Mouse (Mus musculus): ENCODE data around the gene Cfap58.

Gene Cfap58

DNA sequence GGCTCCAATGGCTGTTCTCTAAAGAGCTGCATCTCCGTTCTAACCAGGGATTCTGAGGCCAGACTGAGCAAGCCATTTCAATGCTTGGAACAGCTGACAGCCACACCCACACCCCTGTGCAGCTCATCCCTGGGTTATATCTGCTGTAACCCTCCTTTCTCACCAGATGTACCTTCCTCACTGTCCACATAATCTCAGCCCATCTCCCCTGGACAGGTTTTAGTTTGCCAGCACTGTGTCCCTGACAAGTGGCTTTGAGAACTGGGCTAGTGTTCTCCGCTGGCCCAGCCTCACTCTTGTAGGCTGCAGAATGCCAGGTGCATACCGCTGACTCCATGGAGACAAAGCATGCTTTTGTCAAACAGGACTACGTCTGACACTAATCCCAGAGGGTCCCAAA, 20.1 kb upstream of the Cfap58 start:
- DNase-seq (ENCODE audit: low spot score): no peak

DNA sequence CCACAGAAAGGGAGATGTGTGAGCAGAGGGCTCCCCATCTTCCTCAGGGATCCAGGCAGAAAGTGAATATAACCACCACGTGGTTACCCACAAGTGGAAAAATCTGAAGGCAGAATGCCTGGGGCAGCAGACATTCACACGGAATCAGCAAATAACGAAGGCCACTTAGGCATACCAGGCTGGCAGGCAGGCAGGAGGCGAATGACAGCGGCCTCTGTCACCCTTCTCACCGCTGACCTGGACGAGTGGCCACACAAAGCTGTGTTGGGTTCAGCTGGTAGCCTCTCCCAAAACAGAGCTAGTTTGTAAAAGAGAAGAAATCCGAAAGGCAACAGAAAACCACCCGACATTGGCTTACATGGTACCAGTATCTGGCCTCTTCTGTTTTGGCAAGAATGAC, 19.5 kb upstream of the Cfap58 start:
- no peak for DNase-seq (ENCODE audit: low spot score)

DNA sequence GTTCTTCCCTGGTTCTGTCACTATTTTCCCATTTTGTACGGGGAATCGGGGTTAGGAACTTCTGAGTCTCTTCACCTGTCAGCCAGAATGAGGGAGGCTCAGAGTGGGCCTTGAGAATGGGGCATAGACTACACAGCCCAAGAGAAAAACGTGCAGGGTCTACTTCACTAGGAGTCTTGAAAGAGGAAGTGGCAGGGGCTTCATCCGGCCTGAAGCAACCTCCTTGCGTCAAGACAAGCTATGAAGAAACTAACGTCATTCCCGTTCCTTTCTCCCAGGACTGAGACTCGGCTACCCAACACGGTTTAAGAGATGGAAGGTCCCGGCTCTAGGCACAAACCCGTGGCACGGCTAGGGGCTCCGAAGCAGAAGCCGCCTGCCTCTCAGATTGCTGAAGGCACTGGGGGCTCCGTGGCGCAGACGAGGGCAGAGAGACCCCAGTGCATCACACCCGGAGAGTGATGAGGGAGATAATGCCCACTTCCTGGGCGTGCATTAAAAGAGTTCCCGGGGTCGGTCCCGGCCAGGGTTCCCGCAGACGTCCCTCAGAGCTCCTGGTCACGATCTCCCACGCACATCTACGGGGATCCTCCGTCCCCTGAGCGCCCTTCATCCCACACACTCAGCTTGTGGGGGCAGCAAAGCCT, 18.9 kb upstream of the Cfap58 start:
- DNase-seq (ENCODE audit: low spot score): peak; percentile 23

DNA sequence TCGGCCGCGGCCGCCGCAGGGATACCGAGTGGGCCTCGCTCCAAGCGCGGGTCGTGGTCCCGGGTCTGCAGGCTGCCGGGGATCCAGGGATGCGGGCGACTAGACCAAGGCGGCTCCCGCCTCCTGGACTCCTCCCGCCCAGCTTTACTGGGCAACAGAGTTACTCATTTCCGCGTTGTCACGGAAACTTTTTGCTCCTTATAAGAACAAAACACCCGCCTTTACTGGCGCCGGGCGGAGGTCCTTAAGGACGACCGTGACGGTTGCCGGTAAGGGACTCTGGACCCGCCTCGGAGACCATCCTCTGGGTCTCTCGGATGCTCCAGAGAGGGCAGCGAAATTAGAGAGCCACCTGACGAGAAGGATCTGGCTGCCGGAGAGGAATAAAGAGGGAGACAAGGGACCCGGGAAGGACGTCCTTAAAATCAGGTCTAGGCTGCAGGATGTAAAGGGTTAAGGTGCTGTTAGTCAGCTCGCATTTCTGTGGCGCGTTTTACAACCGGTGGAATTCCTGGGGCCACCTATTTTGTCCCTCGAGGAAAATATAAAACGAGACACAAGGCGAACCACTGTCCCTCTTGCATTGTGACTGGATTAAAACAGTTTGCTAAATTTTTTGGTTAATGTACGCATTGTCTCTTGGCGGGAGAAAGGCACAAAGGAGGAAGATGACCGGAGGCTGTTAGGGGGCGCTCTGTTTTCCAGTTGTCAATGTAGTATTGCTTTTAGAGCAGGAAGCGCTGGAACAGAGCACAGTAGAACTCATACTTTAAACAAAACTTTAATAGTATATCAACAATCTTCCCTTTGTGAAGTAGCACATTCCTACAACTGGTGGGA, 18.1 kb upstream of the Cfap58 start, which contains the start of the genes Cfap43 and Itprip:
Gene Cfap43 (minus strand): TSS at position 162 of the 840 bp plus-strand sequence.
Gene Itprip (minus strand): TSS at position 174 of the 840 bp plus-strand sequence.
- peak; percentile 74 for DNase-seq (ENCODE audit: low spot score)

DNA sequence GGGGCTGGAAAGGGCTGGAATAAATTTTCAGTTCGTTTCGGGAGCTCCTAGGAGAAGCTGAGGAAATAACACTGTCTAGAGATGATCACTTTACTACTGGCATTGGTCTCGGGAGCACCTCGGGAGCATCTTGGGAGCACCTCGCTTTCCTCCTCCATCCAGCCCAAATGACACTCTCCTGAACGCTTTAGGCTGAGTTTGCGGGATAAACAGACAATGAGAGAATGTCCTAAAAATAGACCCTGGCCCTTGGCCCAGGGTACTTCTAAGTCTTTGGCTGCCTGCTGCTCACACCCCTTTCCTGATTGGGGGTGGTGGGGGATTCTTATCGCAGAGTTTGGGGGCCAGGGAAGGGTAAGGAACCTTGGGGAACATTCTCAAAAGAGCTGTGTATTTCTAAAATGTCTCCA, 17.5 kb upstream of the Cfap58 start:
- no peak for DNase-seq (ENCODE audit: low spot score)

DNA sequence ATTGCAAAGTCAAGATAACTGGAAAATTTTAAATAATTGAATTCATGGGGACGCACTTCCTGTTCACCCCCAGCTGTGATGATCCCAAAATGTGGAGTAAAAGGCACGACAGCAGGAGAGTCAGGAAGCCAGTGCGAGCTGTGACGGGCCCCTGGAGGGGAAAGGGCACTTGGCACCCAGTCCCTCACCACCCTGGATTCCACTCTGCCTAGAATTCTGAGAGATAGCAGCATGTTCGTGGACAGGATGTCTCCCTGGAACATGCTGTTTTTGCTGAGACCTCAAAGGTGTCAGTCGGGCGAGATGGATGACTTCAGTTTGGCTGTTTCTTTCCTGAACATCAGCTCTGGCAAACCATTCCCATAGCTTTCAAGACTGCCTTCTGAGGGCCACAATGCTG, 11.7 kb upstream of the Cfap58 start:
- DNase-seq (ENCODE audit: low spot score): no peak

DNA sequence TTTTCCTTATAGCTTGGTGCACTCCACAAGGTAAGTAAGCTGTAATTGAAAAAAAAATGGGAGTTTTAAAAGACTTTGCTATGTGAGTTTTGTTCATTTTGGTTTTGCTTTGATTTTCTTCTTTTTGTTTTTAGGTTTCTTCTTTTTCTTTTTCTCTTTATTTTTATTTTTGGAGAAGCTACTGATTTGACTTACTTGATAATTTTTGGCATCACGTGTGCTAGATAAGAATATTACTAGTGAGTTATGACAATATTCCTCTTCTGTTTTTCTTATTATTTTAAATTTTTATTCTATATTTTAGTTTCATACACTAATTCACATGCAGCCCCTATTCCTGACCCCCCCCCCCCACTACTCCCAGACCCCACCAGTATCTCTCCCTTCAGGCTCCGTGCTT, 10.4 kb upstream of the Cfap58 start:
- no peak for DNase-seq (ENCODE audit: low spot score)

DNA sequence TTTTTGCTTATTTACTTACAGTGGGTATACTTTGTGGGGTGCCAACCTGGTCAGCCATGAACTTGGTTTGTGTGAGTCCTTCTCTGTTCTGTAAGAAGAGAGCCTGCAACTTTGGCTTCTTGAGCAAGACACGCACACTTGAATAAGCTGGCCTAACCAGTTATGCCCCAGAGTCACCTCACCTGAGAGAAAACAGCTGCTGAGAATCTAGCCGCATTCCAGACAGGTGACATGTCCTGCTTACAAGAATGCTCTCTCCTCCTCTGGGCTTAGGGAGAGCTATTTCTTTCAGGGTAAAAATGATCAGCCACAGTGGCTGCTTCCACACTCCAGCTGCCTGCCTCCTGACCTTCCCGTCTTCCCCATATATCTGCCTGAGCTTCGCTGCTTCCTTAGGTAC, 8.4 kb upstream of the Cfap58 start:
- no peak for DNase-seq (ENCODE audit: low spot score)

DNA sequence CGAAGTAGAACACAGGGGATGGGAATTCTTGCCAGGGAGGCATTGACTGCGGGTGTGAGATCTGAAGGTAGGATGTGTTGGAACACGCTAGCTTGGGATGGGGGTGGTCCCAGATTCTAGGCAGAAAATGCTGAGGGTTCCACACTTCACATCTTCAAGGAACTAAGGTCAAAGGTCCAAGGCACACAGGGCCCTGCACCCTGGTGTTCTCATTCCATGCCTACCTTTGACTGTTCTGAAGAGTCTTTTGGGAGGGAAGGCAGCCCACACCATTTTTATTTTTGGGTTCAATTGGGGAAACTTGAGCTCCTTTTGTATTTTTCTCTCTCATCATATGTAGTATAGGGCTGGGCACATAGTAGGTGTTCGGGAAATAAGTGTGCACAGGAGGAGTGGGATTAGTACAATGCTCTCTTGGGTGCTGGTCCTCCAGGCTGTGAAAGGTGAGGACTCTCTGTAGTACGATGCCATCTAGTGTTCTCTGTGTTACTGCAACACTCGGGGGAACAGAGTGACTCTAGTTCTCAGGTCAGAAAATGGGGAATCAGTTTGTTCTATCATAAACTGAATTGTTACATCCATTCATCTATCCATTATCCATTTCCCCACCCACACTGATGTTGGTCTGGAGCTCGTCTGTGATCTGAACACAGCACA, 5.4 kb upstream of the Cfap58 start:
- no peak for DNase-seq (ENCODE audit: low spot score)

DNA sequence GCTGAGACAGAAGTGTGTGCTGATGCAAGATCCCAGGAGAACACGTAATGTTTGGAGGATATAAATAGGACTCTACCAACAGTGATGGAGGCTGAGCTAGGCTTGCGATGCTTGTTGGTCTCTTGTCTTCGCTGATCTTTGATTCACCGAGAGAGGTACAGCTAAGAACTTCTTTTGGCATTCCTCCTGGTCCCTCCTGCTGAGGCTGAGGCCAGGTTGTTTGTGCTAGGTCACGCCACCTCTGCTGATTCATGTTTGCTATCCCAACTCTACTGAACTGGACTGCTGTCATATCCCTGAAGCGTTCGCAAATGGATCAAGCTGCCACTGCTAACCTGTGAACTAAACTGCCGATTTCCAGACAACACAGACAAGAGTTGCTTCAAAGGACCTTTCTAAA, 3.3 kb upstream of the Cfap58 start:
- DNase-seq (ENCODE audit: low spot score): no peak

DNA sequence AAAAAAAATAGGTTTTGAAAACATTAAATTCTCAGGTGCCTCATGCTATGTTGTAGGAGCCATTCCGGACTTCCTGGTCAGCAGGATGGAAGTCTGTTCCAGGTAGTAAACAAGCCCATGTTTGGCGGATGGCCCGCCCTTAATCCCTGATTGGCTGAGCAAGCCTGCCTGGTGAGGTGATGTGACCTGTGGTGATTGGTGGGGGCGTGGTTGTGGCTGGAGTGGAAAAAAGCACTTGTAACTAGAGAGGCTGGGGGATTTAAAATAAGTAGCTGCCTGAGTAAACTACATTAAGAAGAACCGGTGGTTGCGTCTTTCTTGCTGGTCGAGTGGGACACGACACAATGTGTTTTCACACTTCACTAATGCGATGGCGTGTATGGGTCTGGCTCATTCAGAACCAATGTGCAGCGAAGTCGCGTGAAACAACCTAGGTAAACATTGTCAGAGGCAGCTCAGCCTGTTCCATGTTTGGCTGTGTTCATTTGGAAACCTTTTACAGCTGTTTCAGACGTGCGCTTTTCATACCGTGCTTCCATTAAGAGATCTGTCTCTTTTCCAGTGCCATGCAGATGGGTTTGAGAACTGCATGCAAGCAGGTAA, 2.7 kb upstream of the Cfap58 start:
- DNase-seq (ENCODE audit: low spot score): no peak

DNA sequence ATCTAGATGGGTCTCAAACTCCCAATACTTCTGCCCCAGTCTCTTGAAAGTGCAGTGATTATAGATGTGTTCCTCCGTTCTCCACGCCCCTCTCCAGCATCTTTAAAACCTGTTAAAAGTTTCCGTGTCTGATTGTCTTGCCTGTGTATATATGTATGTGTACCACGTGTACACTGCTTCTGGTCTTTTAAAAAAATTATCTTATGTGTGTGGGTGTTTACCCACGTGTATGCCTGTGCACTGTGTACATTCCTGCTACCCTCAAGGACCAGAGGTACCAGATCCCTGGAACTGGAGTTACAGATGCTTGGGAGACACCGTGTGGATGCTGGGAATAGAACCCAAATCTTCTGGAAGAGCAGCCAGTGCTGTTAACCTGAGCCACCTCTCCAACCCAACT, 1.9 kb upstream of the Cfap58 start:
- DNase-seq (ENCODE audit: low spot score): no peak

DNA sequence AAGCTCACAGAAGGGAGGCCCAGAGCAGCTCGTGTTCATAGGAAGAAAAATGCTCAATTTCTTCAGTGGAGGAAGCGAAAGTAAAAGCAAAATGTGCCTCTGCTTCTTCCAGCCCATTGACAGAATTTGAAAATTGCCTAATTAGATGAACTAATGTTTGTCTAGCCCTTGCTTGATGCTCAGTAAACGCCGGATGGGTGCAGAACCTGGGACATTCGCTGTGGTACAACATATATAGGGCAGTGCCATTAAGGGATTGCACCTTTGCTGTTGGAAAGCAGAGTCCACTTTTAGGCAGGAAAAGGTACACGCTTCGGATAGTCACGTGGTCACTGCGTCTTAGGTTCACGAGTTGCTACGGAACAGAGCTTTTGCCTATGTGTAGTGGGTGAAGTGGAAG, 985 bp upstream of the Cfap58 start:
- DNase-seq (ENCODE audit: low spot score): no peak

DNA sequence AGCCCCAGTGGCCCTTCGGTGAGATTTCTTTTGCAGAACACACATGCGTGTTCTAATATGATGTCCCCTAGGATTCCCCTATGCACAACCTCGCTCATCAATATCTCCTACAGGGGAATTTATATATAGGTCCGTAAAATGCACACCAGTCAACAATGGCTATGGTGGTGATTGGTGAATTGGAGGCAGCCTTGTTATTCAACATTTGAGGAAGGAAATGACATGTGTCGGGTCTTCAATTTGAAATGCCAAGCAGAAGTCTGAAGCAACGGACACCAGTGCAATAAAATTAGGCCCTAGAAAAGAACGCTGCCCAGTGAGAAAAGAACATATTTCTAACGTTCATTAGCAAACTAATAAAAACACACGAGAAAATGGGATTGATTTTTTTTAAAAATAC, 537 bp upstream of the Cfap58 start:
- no peak for DNase-seq (ENCODE audit: low spot score)

DNA sequence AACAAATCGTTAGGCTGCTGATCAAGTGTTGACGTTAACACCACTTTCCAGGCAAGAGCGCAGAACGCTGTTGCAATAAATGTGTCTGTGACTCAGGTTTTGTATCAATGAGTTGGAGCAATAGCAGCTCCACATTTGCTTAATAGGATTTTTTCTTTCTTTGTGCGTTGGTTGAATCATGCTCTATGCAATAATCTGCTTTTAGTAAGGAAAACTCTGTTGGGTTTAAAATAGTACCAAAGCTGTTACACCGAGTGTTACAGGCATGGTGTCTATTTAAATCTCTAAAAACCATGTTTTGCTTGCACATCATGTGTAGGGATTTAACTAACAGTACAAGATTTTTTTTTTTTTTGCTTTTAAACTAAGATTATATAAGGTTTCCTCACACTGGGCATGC, 1.9 kb downstream of the Cfap58 start:
- no peak for DNase-seq (ENCODE audit: low spot score)

DNA sequence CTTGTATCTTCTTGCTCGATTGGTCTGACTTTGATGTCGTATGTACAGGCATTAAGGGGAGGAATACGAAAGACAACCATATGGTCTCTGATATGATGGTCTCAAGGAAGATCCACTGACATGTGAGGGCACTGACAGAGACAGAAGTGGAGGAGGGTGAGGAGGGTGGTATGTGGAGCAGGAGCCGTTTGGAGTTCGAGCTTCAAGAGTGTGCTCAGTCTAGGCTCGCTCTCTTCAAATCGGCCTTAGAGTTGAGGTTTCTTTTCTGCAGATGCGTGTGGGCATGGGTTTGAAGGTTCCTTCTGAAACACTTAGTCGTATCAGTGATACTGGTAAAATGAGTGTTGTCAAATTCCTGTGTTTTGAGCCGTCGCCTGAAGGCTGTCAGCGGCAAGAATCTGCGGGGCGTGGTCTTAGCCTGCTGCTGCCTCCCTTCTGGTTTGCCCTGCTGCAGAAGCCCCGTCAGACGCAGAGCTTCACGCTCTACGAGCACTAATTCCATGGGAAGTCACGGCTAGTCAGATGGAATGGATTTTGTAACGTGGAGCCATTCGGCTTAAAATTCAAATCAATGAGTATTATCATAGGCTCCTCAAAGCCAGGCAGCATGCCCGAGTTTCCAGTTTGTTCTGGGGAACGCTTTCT, 9.5 kb downstream of the Cfap58 start:
- DNase-seq (ENCODE audit: low spot score): no peak

DNA sequence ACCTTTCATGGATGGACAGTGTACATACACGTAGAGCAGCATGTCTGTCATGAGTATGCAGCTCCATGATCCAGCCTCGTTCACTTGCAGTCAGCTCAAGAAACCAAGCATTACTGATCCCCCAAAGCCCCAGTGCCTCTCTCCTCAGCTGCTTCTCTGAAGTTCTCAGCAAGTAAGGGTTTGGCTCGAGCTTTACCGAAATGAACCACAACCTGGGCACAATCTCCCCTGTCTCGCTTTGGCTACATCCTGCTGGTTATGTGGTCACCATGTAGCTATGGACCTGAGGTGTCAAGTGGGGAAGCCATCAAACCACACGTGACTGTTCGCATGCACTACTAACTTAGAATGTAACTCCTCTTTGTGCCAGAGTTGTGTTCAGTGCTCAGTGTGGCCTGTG, 13.5 kb downstream of the Cfap58 start:
- no peak for DNase-seq (ENCODE audit: low spot score)

DNA sequence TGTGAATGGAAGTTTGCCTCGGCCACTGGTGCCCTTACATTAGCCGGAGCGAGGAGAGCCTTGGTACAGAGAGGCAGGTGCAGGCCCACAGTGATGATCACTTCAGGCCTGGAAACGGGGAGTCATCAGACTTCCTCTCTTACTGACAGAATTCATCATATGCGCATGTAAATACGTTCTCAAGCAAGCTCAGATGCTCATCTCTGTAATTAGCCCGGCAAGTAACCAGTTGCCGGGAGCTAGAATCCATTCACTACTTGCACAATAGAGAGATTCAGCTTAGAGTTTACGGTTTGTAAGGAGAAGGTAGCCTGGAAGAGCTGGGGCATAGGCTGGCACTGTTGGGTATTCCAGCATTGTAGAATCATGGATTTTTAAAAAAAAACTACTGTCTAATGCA, 15.7 kb downstream of the Cfap58 start:
- DNase-seq (ENCODE audit: low spot score): no peak

DNA sequence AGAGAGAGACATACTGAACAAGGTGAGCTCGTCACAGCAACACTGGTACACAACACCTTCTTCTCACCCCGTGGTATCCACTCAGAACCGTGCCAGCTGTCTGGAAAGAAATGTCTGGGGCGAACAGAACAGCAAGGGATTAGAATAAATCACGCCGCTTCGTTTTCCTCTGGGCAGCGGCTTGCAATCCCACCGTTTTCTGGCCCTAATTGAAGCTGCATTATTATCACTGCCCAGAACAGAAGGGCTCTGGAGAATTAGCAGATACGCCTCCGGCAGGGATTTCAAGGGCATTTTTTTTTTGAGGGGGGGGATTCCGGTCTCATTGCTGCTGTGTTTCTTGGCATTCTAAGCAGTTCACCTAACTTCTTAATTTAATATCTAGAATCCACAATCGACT, 20.7 kb downstream of the Cfap58 start:
- no peak for DNase-seq (ENCODE audit: low spot score)

DNA sequence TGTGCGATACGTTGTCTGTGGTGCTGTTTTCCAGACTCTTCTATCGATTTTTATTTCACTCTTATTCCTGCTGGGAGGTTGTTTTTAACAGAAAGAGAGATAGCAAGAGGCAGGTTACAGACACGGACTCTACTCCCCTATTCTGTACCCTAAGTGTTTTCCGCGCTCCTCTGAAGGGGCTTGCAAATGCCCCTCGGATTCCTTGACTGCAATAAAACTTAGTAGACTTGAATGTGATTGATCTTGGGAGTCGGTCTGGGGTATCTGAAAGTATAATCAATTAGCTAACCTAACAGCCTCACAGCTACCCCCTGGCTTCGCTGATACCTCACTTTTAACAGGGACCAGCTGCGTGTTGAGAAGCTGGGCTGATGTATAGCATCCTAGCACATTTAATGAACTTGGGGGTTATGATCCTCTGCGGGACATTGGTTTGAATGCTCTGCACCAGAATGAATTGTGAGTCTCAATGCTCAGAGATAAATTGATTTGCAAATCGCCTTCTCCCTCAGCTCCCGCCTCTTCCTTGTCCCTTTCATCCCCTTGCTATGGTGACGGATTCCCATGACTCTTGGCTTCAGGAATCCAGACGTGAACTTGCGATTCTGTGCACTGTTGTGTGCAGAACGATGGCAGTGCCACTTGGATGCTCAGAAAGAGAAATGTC, 31.7 kb downstream of the Cfap58 start:
- no peak for DNase-seq (ENCODE audit: low spot score)

DNA sequence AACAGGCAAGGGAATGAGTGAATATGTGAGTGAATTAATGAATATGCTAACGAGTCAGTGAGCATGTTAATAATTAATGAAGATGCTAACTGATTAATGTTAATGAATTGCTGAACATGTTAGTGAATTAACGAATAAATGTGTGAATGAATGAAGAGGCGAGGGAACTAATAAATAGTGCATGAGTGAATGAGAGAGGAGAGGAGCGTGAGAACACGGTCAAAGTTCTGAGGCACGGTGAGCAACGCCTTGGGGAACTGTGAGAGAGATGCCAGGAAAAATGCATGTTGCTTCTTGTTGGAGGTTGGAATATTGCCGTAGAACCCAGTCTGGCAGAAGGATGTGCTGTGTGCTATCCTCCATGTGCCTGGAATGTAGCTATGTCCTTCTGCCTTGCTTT, 33.6 kb downstream of the Cfap58 start:
- no peak for DNase-seq (ENCODE audit: low spot score)

Data from spleen, adult 12 weeks (tissue).